Mouse (Mus musculus) erythroblast, embryonic 14.5 days (primary cell): ENCODE measurements around the gene Olfr827. TPM values are rescaled to one million over a fixed set of nuclear protein-coding genes. Genes with fewer than 3 reads are reported as not detected.

Experiments used
- H3K27me3 ChIP-seq: 2 replicates; pipeline ENCODE4 v1.6.1; 2012; ENCODE audit warnings: inconsistent platforms; ENCODE audit not compliant: control insufficient read depth
- H3K36me3 ChIP-seq: 2 replicates; pipeline ENCODE4 v1.6.1; 2012; ENCODE audit warnings: mild to moderate bottlenecking, inconsistent platforms; ENCODE audit not compliant: control insufficient read depth
- H3K4me1 ChIP-seq: 2 replicates; pipeline ENCODE4 v1.6.1; 2012; ENCODE audit warnings: inconsistent platforms; ENCODE audit not compliant: control insufficient read depth
- H3K4me3 ChIP-seq: replicated peaks from 2 replicates; pipeline ENCODE3; 2012; ENCODE audit warnings: moderate library complexity, mild to moderate bottlenecking, inconsistent platforms
- H3K9me3 ChIP-seq: 2 replicates; pipeline ENCODE4 v1.6.1; 2012; ENCODE audit warnings: low read length, inconsistent platforms, mixed read lengths; ENCODE audit not compliant: control insufficient read depth
- GATA1 ChIP-seq: IDR thresholded peaks from 2 replicates; pipeline ENCODE4 v1.6.1; 2012; ENCODE audit warnings: low read length, inconsistent platforms, mixed read lengths
- TAL1 ChIP-seq: IDR thresholded peaks from 3 replicates; pipeline ENCODE4 v1.6.1; 2012; ENCODE audit warnings: low read length, inconsistent platforms, mixed read lengths
- polyA plus RNA-seq: library from polyadenylated mRNA; stranded (reverse); fragments of >175 nt; gene quantifications from 2 replicates; pipeline ENCODE4 v1.2.3, GENCODE M21; 2012

The Olfr827 gene
- under 0.01 TPM in 1 of 2 replicates, not detected in the other for polyA plus RNA-seq

DNA sequence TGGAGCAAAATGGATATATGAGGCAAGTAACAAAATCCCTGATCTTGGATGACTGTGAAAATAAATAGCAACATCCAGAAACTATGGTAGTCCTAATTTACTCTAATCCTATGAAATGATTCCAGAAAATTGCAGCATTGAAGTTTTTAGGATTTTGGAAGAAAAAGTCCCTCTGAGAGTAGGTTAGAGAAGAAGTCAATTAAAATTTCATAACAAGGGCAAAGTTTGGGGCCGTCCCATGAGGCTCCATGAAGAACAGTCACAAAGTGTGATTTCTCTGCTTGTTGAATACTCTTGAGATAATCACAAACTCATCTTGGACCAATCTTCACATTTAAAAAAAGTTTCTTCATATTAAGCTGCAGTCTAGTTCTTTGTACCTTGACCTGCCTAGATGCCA lies at the start of gene Olfr827:
Gene Olfr827, minus strand, starts transcription at position 101 of the 400 bp plus-strand sequence.
- TF ChIP-seq TAL1 (no peak), GATA1 (no peak)
- no peaks in the 10 kb centered on the region for H3K36me3 ChIP-seq
- no peak within 1 kb of the TSS for H3K4me3 ChIP-seq
- H3K27me3 ChIP-seq: no peaks in the 10 kb centered on the region
- no peaks in the 10 kb centered on the region for H3K4me1 ChIP-seq
- no peaks in the 10 kb centered on the region for H3K9me3 ChIP-seq

DNA sequence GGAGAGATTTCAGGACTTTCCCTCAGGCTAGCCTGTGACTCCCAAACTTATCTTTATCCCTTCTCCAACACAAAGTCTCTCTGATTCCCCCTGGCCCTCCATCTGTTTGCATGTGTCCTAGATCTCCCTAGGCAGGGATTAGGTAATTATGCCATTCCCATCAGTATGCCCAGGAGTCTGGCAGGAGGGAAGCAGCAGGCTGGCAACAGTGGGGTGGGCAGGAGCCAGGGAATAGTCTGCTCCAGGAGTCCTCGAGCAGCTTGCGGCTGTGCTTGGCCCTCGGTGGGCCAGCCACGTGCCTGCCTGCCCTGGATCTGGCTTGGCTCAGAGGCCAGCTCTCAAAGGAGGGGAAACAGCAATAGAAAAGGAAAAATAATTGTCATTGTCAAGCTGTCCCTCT lies 49.0 kb upstream of the Olfr827 start:
- Histone ChIP-seq H3K9me3 (no peaks in the 10 kb centered on the region), H3K36me3 (no peaks in the 10 kb centered on the region), H3K4me1 (no peaks in the 10 kb centered on the region), H3K4me3 (no peak overlapping the region), H3K27me3 (no peaks in the 10 kb centered on the region)
- no peak for TF ChIP-seq TAL1

DNA sequence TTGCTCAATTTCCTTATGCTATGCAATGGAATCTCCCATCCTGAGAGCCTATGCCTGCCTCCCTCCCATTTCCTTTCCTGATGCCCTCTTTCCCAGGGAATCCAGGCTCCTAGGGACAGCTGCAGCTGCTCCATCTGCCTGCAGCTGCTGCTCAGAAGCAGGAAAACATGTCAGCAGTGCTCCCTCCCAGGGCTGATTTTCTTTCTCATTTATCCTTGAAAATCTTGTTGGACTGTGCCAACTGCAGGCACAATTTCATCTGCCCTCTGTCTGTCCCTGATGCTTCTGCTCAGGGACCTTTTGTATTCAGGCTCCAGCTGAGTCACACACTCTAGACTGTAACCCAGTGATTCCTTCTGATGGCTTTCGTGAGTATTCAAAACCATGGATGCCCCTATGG lies 45.3 kb upstream of the Olfr827 start:
- TF ChIP-seq GATA1 (no peak), TAL1 (no peak)
- no peaks in the 10 kb centered on the region for H3K4me1 ChIP-seq
- no peak overlapping the region for H3K4me3 ChIP-seq
- H3K27me3 ChIP-seq: no peaks in the 10 kb centered on the region
- H3K9me3 ChIP-seq: no peaks in the 10 kb centered on the region
- no peaks in the 10 kb centered on the region for H3K36me3 ChIP-seq

DNA sequence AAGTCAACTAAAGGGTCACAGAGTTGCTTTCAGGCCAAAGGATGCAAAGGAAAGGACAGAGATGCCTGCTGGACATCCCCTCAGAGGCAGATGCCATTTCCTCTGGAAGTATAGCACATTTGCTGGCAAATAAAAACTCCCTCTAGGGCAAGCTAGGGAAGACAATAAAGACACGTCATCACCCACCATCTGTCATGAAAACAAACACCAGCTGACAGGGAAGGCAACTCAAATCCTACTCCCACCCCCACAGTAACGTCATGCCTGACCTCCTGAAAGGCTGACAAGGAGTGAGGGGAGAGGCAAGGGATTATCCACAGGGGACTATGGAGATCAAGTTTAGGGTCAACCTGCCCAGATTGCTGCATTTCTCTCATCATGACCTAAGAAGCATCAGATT lies 30.1 kb upstream of the Olfr827 start:
- H3K9me3 ChIP-seq: no peaks in the 10 kb centered on the region
- no peaks in the 10 kb centered on the region for H3K27me3 ChIP-seq
- no peaks in the 10 kb centered on the region for H3K4me1 ChIP-seq
- H3K4me3 ChIP-seq: no peak overlapping the region
- H3K36me3 ChIP-seq: no peaks in the 10 kb centered on the region
- no peak for TF ChIP-seq TAL1
- no peak for TF ChIP-seq GATA1

DNA sequence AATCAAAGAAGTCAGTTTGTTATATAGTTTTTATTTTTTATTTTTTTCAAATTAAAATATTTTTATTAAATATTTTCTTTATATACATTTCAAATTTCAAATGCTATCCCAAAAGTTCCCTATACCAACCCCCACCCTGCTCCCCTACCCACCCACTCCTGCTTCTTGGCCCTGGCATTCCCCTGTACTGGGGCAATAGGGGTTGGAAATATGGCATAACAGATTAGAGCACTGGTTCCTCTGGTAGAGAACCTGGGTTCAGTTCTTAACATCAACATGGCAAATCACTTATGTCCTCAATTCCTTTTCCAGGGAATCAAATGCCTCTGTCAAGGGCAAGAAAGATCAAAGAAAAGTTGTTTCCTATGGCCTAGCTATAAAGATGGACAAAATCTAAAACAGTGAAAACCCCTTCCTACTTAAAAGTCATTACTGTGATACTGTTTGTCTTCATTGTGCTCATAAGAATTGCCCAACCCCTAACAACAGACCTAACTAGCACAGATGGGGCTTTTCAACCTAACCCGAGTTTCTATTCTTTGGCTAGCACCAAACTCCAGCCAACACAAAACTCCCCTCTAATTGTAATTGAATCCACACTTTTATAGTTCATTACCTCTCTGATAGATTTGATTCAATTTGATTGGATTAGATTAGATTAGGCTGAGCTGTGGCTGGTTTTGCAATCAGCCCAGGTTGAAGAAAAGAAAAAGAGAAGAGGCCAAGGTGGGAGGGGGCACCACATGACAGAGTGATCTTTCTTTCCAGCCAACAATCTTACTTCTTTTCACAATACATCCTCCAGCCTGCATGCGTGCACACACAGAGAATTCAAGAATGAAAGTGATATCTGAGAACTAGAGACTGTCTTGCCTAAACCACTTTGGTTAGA lies 24.4 kb upstream of the Olfr827 start:
- Histone ChIP-seq H3K27me3 (no peaks in the 10 kb centered on the region), H3K4me1 (no peaks in the 10 kb centered on the region), H3K4me3 (no peak overlapping the region), H3K9me3 (no peaks in the 10 kb centered on the region), H3K36me3 (no peaks in the 10 kb centered on the region)
- TF ChIP-seq TAL1 (no peak), GATA1 (no peak)

DNA sequence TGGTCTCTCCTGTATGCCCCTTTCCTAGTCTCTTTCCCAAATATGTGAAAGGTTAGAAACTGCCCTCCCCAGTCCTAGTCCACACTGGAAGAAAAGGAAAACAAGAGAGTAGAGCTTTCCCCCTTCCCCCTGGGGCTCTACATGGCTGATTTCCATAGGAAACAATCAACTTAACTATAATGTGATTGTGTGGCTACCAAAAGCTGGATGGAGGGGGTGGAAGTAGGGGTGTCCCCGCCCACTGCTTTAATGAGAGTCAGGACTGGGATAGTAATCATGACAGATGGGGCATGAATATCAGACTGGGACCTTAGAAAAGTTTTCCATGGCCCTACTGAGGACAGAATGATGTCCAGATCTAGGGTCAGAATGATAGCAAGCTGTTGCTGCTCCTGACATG lies 20.4 kb upstream of the Olfr827 start:
- TF ChIP-seq GATA1 (no peak), TAL1 (no peak)
- no peaks in the 10 kb centered on the region for H3K9me3 ChIP-seq
- H3K4me1 ChIP-seq: no peaks in the 10 kb centered on the region
- H3K4me3 ChIP-seq: no peak overlapping the region
- H3K36me3 ChIP-seq: no peaks in the 10 kb centered on the region
- H3K27me3 ChIP-seq: no peaks in the 10 kb centered on the region

DNA sequence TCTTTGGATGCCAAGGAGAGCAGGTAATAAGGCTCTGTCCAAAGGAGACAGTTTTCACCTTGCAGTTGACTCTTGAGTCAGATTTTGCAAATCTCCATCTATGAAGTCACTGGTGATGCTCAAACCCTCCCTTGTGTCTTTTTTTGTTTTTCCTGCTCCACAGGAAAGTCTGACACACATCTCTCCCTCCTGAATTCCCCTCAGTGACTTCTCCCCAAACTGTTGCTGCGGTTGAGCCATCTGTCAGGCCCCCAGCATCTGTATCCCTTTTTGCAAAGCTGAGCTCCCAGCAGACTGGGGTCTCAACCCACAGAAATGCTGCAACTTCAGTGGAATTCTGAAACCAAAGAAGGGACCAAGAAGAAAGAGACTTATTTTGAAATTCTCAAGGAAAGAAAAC lies 17.9 kb upstream of the Olfr827 start:
- Histone ChIP-seq H3K4me3 (no peak overlapping the region), H3K4me1 (no peaks in the 10 kb centered on the region), H3K36me3 (no peaks in the 10 kb centered on the region), H3K27me3 (no peaks in the 10 kb centered on the region), H3K9me3 (no peaks in the 10 kb centered on the region)
- TF ChIP-seq GATA1: no peak
- no peak for TF ChIP-seq TAL1

DNA sequence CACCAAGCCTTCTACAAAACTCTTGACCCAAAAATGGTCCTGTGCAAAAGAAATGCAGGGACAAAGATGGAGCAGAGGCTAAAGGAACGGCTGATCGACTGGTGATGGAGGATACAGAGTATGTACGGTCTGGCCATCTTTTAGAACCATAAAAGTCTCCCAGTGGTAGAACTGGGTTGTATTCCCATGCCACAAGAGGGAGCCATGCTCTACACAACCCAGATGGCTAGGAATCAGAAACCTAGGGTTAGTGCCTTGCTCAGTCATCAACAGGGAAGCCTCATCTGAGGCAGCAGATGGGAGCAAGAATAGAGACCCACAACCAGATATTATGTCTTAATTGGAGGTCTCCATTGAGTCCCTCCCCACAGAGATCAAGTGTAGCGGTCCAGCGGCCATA lies 15.4 kb upstream of the Olfr827 start:
- Histone ChIP-seq H3K36me3 (no peaks in the 10 kb centered on the region), H3K4me1 (no peaks in the 10 kb centered on the region), H3K4me3 (no peak overlapping the region), H3K9me3 (no peaks in the 10 kb centered on the region), H3K27me3 (no peaks in the 10 kb centered on the region)
- TF ChIP-seq GATA1: no peak
- TF ChIP-seq TAL1: no peak

DNA sequence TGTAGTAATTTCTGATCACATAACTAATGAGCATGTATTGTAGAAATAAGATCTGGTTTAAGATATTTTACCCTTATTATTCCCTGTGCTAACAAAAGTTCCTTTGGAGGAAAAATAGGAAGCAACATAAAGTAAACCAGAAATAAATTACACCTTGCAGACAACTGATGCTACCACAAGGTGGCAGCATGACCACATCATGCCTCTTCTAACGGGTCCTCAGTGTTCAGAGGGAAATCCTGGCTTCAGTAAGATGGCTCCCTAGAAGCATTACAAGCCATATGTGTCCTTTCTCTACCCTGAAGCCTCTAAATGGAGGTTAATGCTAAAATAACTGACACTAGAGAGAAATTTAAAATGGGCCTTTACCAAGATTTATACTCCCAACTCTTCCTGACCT lies 14.0 kb upstream of the Olfr827 start:
- H3K4me3 ChIP-seq: no peak overlapping the region
- no peak for TF ChIP-seq TAL1
- no peak for TF ChIP-seq GATA1
- no peaks in the 10 kb centered on the region for H3K9me3 ChIP-seq
- H3K36me3 ChIP-seq: no peaks in the 10 kb centered on the region
- H3K4me1 ChIP-seq: no peaks in the 10 kb centered on the region
- H3K27me3 ChIP-seq: no peaks in the 10 kb centered on the region
